Mouse (Mus musculus) embryonic fibroblast, embryonic 13.5 days (primary cell): ENCODE measurements around the gene Elovl7.

Source experiments
- CTCF ChIP-seq: IDR thresholded peaks from 2 replicates; pipeline ENCODE4 v1.5.1; 2011; ENCODE audit warnings: mild to moderate bottlenecking, control low read depth, low read length, moderate library complexity, borderline replicate concordance; ENCODE audit not compliant: insufficient read depth
- POLR2A ChIP-seq: IDR thresholded peaks from 2 replicates; pipeline ENCODE4 v1.6.1; 2011; ENCODE audit warnings: low read depth, mild to moderate bottlenecking, control low read depth, low read length, moderate library complexity

DNA sequence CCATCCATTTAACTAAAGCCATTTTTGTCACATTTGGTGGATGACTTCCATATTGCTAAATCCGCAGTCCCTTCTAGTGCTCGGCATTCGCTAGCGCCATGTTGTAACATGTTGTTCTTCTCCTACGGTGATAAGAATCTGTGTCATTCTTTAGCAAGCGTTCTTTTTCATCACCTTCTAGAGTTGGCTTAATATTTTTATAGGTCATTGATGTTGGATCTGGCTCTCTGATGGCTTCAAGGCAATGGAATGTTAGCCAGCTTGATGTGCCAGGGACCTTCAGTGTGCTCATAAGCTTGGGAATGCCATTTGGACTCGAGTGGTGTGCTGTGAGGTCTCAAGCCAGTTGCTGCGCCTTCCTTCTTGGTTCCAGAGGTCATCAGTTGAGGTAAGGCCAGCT is 3.2 kb upstream of the Elovl7 start:
- TF ChIP-seq CTCF (no peak), POLR2A (no peak)
